Mouse (Mus musculus) MEL (cell line): ENCODE results near the gene Cyp2d11. TPM values are rescaled to one million over a fixed set of nuclear protein-coding genes. Genes with fewer than 3 reads are reported as not detected.
"Not testable (repeated sequence)": the region's sequence is repeated elsewhere in the genome, so short reads cannot be mapped to it uniquely, and the experiment has no call there.

Source experiments
- DNase-seq: peaks from one replicate; pipeline ENCODE4 v3.0.0; 2011; ENCODE audit warnings: low read depth, low spot score
- H3K27ac ChIP-seq: 2 replicates; pipeline ENCODE4 v1.5.1; 2012; ENCODE audit warnings: low read depth, mild to moderate bottlenecking, control low read depth, low read length, moderate library complexity; ENCODE audit not compliant: control insufficient read depth
- H3K27me3 ChIP-seq, 2 experiments: fragments of 150-350 bp in 1 of 2; sonication (generic) in 1 of 2; 2 replicates each; pipeline ENCODE4 v1.6.1; 2012; ENCODE audit warnings: low read length in 2 of 2, mild to moderate bottlenecking in 2 of 2, improper control_type of control experiment in 1 of 2, moderate library complexity in 1 of 2; ENCODE audit not compliant: insufficient read depth in 2 of 2, control insufficient read depth in 1 of 2
- H3K36me3 ChIP-seq, 2 experiments: 2 replicates each; pipeline ENCODE4 v1.6.1; 2012 to 2014; ENCODE audit warnings: low read length in 2 of 2, improper control_type of control experiment in 1 of 2, inconsistent platforms in 1 of 2, mild to moderate bottlenecking in 1 of 2; ENCODE audit not compliant: insufficient read depth in 2 of 2, control insufficient read depth in 1 of 2
- H3K4me1 ChIP-seq, 2 experiments: fragments of 150-350 bp in 1 of 2; sonication (generic) in 1 of 2; 2 replicates each; pipeline ENCODE4 v1.6.1; 2012; ENCODE audit warnings: low read length in 2 of 2, improper control_type of control experiment in 1 of 2, mild to moderate bottlenecking in 1 of 2; ENCODE audit not compliant: insufficient read depth in 2 of 2, control insufficient read depth in 1 of 2
- H3K4me3 ChIP-seq, 2 experiments: fragments of 150-350 bp in 1 of 2; sonication (generic) in 1 of 2; 2 replicates each; pipeline ENCODE4 v1.5.1; 2012; ENCODE audit warnings: low read depth in 2 of 2, low read length in 2 of 2, mild to moderate bottlenecking in 2 of 2, moderate library complexity in 2 of 2, control low read depth in 1 of 2, improper control_type of control experiment in 1 of 2; ENCODE audit not compliant: control insufficient read depth in 1 of 2, insufficient read depth in 1 of 2
- H3K79me2 ChIP-seq: 2 replicates; pipeline ENCODE4 v1.6.1; 2012; ENCODE audit warnings: mild to moderate bottlenecking, low read length, moderate library complexity; ENCODE audit not compliant: control insufficient read depth, poor library complexity, insufficient read depth
- H3K9ac ChIP-seq: 2 replicates; pipeline ENCODE4 v1.6.1; 2012; ENCODE audit warnings: low read depth, mild to moderate bottlenecking, control low read depth, low read length, moderate library complexity; ENCODE audit not compliant: control insufficient read depth, poor library complexity, severe bottlenecking
- H3K9me3 ChIP-seq: fragments of 150-350 bp; sonication (generic); replicated peaks from 2 replicates; pipeline ENCODE4 v1.6.1; 2012; ENCODE audit warnings: mild to moderate bottlenecking, low read length, improper control_type of control experiment, moderate library complexity; ENCODE audit not compliant: insufficient read depth
- CHD1 ChIP-seq: IDR thresholded peaks from 2 replicates; pipeline ENCODE4 v1.6.1; 2012; ENCODE audit warnings: low read depth, mild to moderate bottlenecking, inconsistent platforms, low read length, improper control_type of control experiment
- CTCF ChIP-seq, 3 experiments: IDR thresholded peaks in 2 of 3; conservative IDR thresholded peaks in 1 of 3; 2 replicates each; pipeline ENCODE4 v1.5.1; 2011 to 2012; ENCODE audit warnings: low read length in 3 of 3, low read depth in 2 of 3, mild to moderate bottlenecking in 2 of 3, improper control_type of control experiment in 1 of 3, inconsistent platforms in 1 of 3, mixed read lengths in 1 of 3, moderate library complexity in 1 of 3; ENCODE audit not compliant: control insufficient read depth in 1 of 3, insufficient read depth in 1 of 3, poor library complexity in 1 of 3, severe bottlenecking in 1 of 3
- ELF1 ChIP-seq: IDR thresholded peaks from 2 replicates; pipeline ENCODE4 v1.6.1; 2014; ENCODE audit warnings: low read depth, mild to moderate bottlenecking, inconsistent platforms, low read length, improper control_type of control experiment, moderate library complexity
- EP300 ChIP-seq, 2 experiments: IDR thresholded peaks; 2 replicates each; pipeline ENCODE4 v1.6.1; 2011; ENCODE audit warnings: improper control_type of control experiment in 2 of 2, low read length in 2 of 2, low read depth in 1 of 2, mild to moderate bottlenecking in 1 of 2
- GABPA ChIP-seq: IDR thresholded peaks from 2 replicates; pipeline ENCODE4 v1.6.1; 2012; ENCODE audit warnings: low read depth, mild to moderate bottlenecking, inconsistent platforms, low read length, improper control_type of control experiment, moderate library complexity
- GATA1 ChIP-seq: IDR thresholded peaks from 2 replicates; pipeline ENCODE4 v1.6.1; 2011; ENCODE audit warnings: low read depth, low read length, improper control_type of control experiment
- MAZ ChIP-seq: IDR thresholded peaks from 2 replicates; pipeline ENCODE4 v1.6.1; 2012; ENCODE audit warnings: low read depth, mild to moderate bottlenecking, inconsistent platforms, low read length, improper control_type of control experiment
- MYB ChIP-seq: IDR thresholded peaks from 2 replicates; pipeline ENCODE4 v1.6.1; 2011; ENCODE audit warnings: mild to moderate bottlenecking, low read depth, low read length, improper control_type of control experiment
- NRF1 ChIP-seq: IDR thresholded peaks from 2 replicates; pipeline ENCODE4 v1.6.1; 2014; ENCODE audit warnings: low read depth, mild to moderate bottlenecking, inconsistent platforms, low read length, improper control_type of control experiment, moderate library complexity; ENCODE audit not compliant: poor library complexity, insufficient read depth, severe bottlenecking
- POLR2AphosphoS2 ChIP-seq: IDR thresholded peaks from 2 replicates; pipeline ENCODE4 v1.6.1; 2011; ENCODE audit warnings: low read length, improper control_type of control experiment
- RAD21 ChIP-seq: IDR thresholded peaks from 2 replicates; pipeline ENCODE4 v1.6.1; 2011; ENCODE audit warnings: mild to moderate bottlenecking, low read depth, low read length, improper control_type of control experiment
- RCOR1 ChIP-seq: IDR thresholded peaks from 2 replicates; pipeline ENCODE4 v1.6.1; 2012; ENCODE audit warnings: low read depth, mild to moderate bottlenecking, inconsistent platforms, low read length, improper control_type of control experiment
- SMC3 ChIP-seq: IDR thresholded peaks from 2 replicates; pipeline ENCODE4 v1.6.1; 2011; ENCODE audit warnings: low read depth, low read length, improper control_type of control experiment
- TBP ChIP-seq: IDR thresholded peaks from 2 replicates; pipeline ENCODE4 v1.8.0; 2011; ENCODE audit warnings: low read depth, low read length, improper control_type of control experiment
- UBTF ChIP-seq: IDR thresholded peaks from 2 replicates; pipeline ENCODE4 v1.6.1; 2012; ENCODE audit warnings: low read depth, mild to moderate bottlenecking, inconsistent platforms, low read length, improper control_type of control experiment, moderate library complexity, borderline replicate concordance; ENCODE audit not compliant: insufficient read depth
- USF1 ChIP-seq: IDR thresholded peaks from 2 replicates; pipeline ENCODE4 v1.6.1; 2014; ENCODE audit warnings: low read depth, mild to moderate bottlenecking, inconsistent platforms, low read length, improper control_type of control experiment, moderate library complexity
- ZC3H11A ChIP-seq: IDR thresholded peaks from 2 replicates; pipeline ENCODE4 v1.6.1; 2012; ENCODE audit warnings: low read depth, mild to moderate bottlenecking, inconsistent platforms, low read length, improper control_type of control experiment
- ZMIZ1 ChIP-seq: IDR thresholded peaks from 2 replicates; pipeline ENCODE4 v1.6.1; 2012; ENCODE audit warnings: low read depth, mild to moderate bottlenecking, inconsistent platforms, low read length, improper control_type of control experiment, moderate library complexity
- polyA plus RNA-seq, 2 experiments: library from polyadenylated mRNA; stranded (reverse) in 1 of 2; unstranded in 1 of 2; fragments of >175 nt in 1 of 2; fragments of >200 nt in 1 of 2; gene quantifications; 2 replicates each; pipeline versions ENCODE4 v1.2.1 to v1.2.4; 2012; ENCODE audit warnings: low replicate concordance in 2 of 2, low read depth in 1 of 2; ENCODE audit not compliant: insufficient read length in 2 of 2, insufficient read depth in 1 of 2, missing spikeins in 1 of 2
- total RNA-seq: library from RNA; depleted of rRNA; stranded (reverse); fragments of 300-350 nt; gene quantifications from 2 replicates; pipeline ENCODE4 v1.2.3, GENCODE M21; 2012; rRNA removed

Gene Cyp2d11
- not detected in 2 replicates for total RNA-seq
- polyA plus RNA-seq = not detected

DNA sequence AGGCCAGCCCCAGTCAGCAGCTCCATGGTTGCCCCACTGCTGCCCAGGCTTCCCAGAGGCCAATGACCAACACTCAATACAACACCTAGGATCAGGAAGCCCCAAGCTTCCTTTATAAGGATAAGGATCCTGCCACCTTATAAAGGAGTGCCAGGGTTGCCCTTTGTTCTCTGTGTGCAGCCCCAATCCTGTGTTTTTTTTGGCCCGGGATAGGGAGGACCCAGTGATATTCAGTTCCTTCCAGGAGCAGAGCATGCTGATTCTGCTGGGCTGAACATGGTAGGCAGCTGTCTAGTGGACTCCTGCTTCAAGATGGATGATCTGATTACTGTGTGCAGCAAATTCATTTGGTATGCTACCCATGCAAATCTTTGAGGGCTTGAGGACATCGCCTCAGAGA lies at the start of gene Cyp2d11:
Gene Cyp2d11, minus strand, starts transcription at position 101 of the 400 bp plus-strand sequence.
- H3K4me3 ChIP-seq, H3K9ac ChIP-seq, H3K79me2 ChIP-seq, H3K4me1 ChIP-seq, H3K27ac ChIP-seq, H3K36me3 ChIP-seq, H3K27me3 ChIP-seq, DNase-seq, H3K9me3 ChIP-seq: not testable (repeated sequence)

DNA sequence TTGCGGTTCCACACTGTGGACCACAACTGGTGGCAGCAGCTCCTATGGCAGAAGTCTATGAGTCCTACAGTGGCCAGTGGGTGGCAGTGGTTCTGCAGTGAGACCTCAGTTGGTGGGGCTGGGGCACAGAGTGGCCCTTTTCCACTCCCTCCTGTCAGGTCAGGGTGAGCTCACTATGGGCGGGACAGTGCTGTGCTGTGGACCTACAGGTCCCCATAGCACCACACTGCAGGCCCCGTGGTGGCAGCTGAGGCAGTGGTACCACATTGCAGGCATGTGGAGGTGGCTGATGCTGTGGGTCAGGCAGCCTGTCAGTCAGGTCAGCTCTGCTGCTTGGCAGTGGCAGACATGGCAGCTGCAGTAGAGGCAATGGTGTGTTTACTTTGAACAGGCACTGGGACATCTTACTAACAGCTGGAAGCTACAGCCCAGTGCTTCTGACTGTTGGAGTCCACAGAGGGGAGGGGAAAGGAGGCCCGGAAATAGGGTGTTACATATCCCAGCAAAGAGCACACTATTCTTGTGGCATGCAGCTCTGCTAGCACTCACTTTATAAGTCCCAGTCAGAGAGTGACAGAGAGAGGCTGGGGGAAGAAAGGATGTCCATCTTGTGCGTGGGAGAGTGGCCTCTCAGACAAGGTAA lies 44.3 kb upstream of the Cyp2d11 start:
- no peak for DNase-seq
- Histone ChIP-seq H3K36me3 (no peaks in the 10 kb centered on the region), H3K79me2 (no peaks in the 10 kb centered on the region), H3K27me3 (no peaks in the 10 kb centered on the region), H3K27ac (no peak overlapping the region), H3K9me3 (no peaks in the 10 kb centered on the region), H3K4me3 (no peak overlapping the region), H3K4me1 (no peaks in the 10 kb centered on the region), H3K9ac (no peak overlapping the region)
- TF ChIP-seq NRF1 (no peak), RAD21 (no peak; the same call in 1 of the 2 replicates), ZMIZ1 (no peak), ELF1 (no peak), POLR2AphosphoS2 (no peak), MAZ (no peak), CHD1 (no peak), SMC3 (0 out of 2 replicates have a peak, but pooled peaks have one; percentile 8), TBP (no peak), ZC3H11A (no peak), UBTF (no peak), CTCF (IDR thresholded peaks at IDR 0.05 in 2 of 3, conservative IDR thresholded peaks at IDR 0.05 in 1 of 3; ENCODE audit: control insufficient read depth in 1 of 3, insufficient read depth in 1 of 3, low read depth in 2 of 3, low read length in 3 of 3, poor library complexity in 1 of 3, severe bottlenecking in 1 of 3) (peak in 2 of 3 experiments; percentile 9 to 12; a peak in 2 of 6 replicates), MYB (no peak), GABPA (no peak), GATA1 (no peak)

DNA sequence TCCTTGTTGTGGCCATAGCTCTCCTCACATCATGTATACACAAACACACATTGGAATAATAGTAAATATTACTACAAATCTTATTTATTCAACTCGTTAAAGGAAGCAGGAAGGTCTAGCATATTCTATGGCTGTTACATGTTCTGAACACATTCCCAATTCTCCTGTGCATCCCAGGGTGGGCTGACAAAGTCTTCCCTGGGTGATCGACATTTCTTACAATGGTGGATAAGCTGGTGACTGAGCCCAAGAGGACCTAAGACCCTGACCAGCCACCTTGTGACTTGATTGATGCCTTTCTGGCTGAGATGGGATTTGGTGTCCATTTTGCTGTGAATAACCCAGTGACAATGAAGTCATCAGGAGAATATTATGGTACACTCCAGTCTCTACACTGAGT lies 41.8 kb upstream of the Cyp2d11 start:
- no peaks in the 10 kb centered on the region for H3K4me1 ChIP-seq
- no peak for DNase-seq
- H3K9me3 ChIP-seq = no peaks in the 10 kb centered on the region
- H3K4me3 ChIP-seq = no peak overlapping the region
- no peaks in the 10 kb centered on the region for H3K36me3 ChIP-seq
- H3K9ac ChIP-seq = no peak overlapping the region
- H3K27me3 ChIP-seq = peaks cover 0 to 3% of the 10 kb centered on the region in 2 experiments; a peak in 1 of 4 replicates
- no peaks in the 10 kb centered on the region for H3K79me2 ChIP-seq
- TF ChIP-seq EP300 (IDR thresholded peaks at IDR 0.05; ENCODE audit: low read depth in 1 of 2, low read length in 2 of 2) (no peak), USF1 (no peak), RCOR1 (no peak), UBTF (no peak)
- no peak overlapping the region for H3K27ac ChIP-seq
